Mouse (Mus musculus): ENCODE measurements around the gene Vmn2r6.
"Not testable (repeated sequence)": the region's sequence is repeated elsewhere in the genome, so short reads cannot be mapped to it uniquely, and the experiment has no call there.

The Vmn2r6 gene

GRCm38 (mm10) chr3:64565730-64566129, at the start of gene Vmn2r6:
Vmn2r6 (minus strand) TSS chr3:64565830.
- DNase-seq (ENCODE audit: low read depth, low spot score) = not testable (repeated sequence)

- DNase-seq (ENCODE audit: low read depth, low spot score) = peak; percentile 10
These were observed 22.0 kb upstream of the Vmn2r6 start for GRCm38 (mm10) chr3:64587618-64588017.

DNA sequence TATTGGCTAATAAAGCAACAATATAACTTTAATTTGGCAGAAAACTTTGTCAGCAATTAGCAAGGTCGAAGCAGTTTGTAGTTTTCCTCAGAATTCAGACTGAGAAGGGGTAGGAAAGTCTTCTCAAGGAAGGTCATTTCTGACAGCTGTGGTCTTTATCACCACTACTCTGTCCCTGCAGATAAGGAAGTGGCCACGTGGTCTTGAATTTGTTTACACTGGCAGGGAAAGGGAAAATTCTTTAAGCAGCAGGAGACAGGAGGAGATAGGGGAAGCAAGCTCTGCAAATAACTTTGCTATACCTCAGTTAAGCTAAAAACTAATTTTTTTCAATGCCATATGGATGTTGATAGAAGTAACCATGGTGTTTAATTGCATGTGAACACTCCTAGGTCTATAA, 3.2 kb upstream of the Vmn2r6 start:
- not testable (repeated sequence) for DNase-seq (ENCODE audit: low read depth, low spot score)

DNA sequence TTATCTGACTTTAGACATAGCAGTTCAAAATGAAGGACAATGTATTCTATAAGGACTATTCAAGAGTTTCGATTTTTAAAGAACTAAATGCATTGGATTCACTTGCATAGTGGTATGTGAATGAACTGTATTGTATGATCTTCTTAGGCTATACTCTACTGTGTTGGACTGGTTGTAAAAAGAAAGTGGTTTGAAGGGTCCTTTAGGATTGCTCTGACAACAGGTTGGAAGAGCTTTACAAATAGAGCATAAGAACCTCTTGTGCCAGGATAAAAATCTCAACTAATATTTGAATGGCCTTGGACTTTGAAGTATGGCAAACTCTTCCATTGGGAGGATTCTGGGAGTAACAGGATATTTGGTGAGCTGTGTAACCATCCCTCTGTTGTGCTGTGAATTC, 42.0 kb downstream of the Vmn2r6 start:
- DNase-seq (ENCODE audit: low read depth, low spot score) = not testable (repeated sequence)

GRCm38 (mm10) chr3:64509742-64510141, 55.9 kb downstream of the Vmn2r6 start, which contains the start of gene Vmn2r5:
Vmn2r5 (minus strand) TSS chr3:64509842.
- not testable (repeated sequence) for DNase-seq (ENCODE audit: low read depth, low spot score)

Data from mesoderm, embryonic 11.5 days (tissue).